Comparison of ENCODE assay signal across 21 mouse cellular contexts in genomic region chr8:9029156-9029555, GRCm38 (mm10).
A peak's percentile ranks its signal among the peaks of the same experiment; 100 is the strongest.
DNase-seq lines count a peak whose midpoint lies in the region; ATAC-seq lines count a peak whose summit lies in the region.
"Had no signal": no experiment of that assay in that cellular context is flagged by ENCODE, and none has a peak within 500 bp of the region (broad histone marks: within the 10 kb centered on the region; RNA-seq: fewer than 3 reads in every experiment).

No protein-coding gene starts in this region.

- no peaks in the 10 kb centered on the region for H3K9me3 ChIP-seq in forebrain, embryonic 16.5 days (ENCODE audit: control insufficient read depth, low read length)
- H3K9me3 ChIP-seq in forebrain, embryonic 13.5 days (replicated peaks) = no peaks in the 10 kb centered on the region
- no peaks in the 10 kb centered on the region; the same call in 1 of the 2 replicates for H3K9me3 ChIP-seq in limb, embryonic 12.5 days
- H3K9me3 ChIP-seq in limb, embryonic 10.5 days (replicated peaks) = no peaks in the 10 kb centered on the region
- no peaks in the 10 kb centered on the region for H3K9me3 ChIP-seq in limb, embryonic 13.5 days
- H3K9me3 ChIP-seq: embryonic facial prominence, embryonic 15.5 days; forebrain, embryonic 10.5 days; heart, embryonic 13.5 days; hindbrain, embryonic 15.5 days had no signal

- H3K27me3 ChIP-seq in forebrain, embryonic 16.5 days (replicated peaks; ENCODE audit: control insufficient read depth, insufficient read depth, low read length) = no peaks in the 10 kb centered on the region
- no peaks in the 10 kb centered on the region for H3K27me3 ChIP-seq in forebrain, embryonic 13.5 days
- H3K27me3 ChIP-seq in limb, embryonic 12.5 days = no peaks in the 10 kb centered on the region
- H3K27me3 ChIP-seq in limb, embryonic 10.5 days (ENCODE audit: low read depth, poor library complexity, severe bottlenecking) = no peaks in the 10 kb centered on the region
- H3K27me3 ChIP-seq in limb, embryonic 13.5 days = no peaks in the 10 kb centered on the region
- H3K27me3 ChIP-seq: CH12.LX; embryonic facial prominence, embryonic 15.5 days; heart, embryonic 13.5 days; hindbrain, embryonic 15.5 days had no signal

- WGBS in forebrain, embryonic 16.5 days = 76% methylated on average over 4 of the region's 4 CpGs
- WGBS in forebrain, embryonic 13.5 days = 84% methylated on average over 4 of the region's 4 CpGs
- 52% methylated on average over 4 of the region's 4 CpGs for WGBS in limb, embryonic 12.5 days
- 90% methylated on average over 4 of the region's 4 CpGs for WGBS in limb, embryonic 10.5 days
- WGBS in limb, embryonic 13.5 days = 52% methylated on average over 4 of the region's 4 CpGs

- no peaks in the 10 kb centered on the region for H3K4me1 ChIP-seq in forebrain, embryonic 16.5 days (replicated peaks; ENCODE audit: control insufficient read depth, insufficient read depth, low read length)
- no peaks in the 10 kb centered on the region for H3K4me1 ChIP-seq in forebrain, embryonic 13.5 days
- H3K4me1 ChIP-seq in limb, embryonic 12.5 days (replicated peaks) = peaks cover 16% of the 10 kb centered on the region
- peaks cover 24% of the 10 kb centered on the region for H3K4me1 ChIP-seq in limb, embryonic 10.5 days
- peaks cover 17% of the 10 kb centered on the region for H3K4me1 ChIP-seq in limb, embryonic 13.5 days
- H3K4me1 ChIP-seq: embryonic facial prominence, embryonic 15.5 days; heart, embryonic 13.5 days; hindbrain, embryonic 15.5 days had no signal

- H3K4me2 ChIP-seq in forebrain, embryonic 16.5 days (ENCODE audit: low read length) = no peak overlapping the region
- no peak overlapping the region for H3K4me2 ChIP-seq in forebrain, embryonic 13.5 days
- no peak overlapping the region for H3K4me2 ChIP-seq in limb, embryonic 12.5 days
- H3K4me2 ChIP-seq in limb, embryonic 13.5 days (replicated peaks) = no peak overlapping the region
- H3K4me2 ChIP-seq: embryonic facial prominence, embryonic 15.5 days; heart, embryonic 13.5 days; hindbrain, embryonic 15.5 days had no signal

- no peak for DNase-seq in limb, embryonic 10.5 days (ENCODE audit: low spot score)
- DNase-seq in embryo, embryonic 9.5 days (ENCODE audit: extremely low spot score) = no peak
- DNase-seq: adrenal gland, adult 2 months; adrenal gland, postnatal 36 days; cerebellum, adult 11-12 months; cerebellum, adult 9-10 months; cerebellum, postnatal 25 days; gastrocnemius, adult 2 months; gastrocnemius, postnatal 25 days; heart, postnatal 36 days had no signal

- ATAC-seq in forebrain, embryonic 16.5 days = 0 out of 2 replicates have a peak, but pooled peaks have one; percentile 20
- no peak; the same call in 1 of the 2 replicates for ATAC-seq in forebrain, embryonic 13.5 days
- peak; percentile 61; the same call in 1 of the 2 replicates for ATAC-seq in limb, embryonic 12.5 days (ENCODE audit: insufficient number of reproducible peaks, insufficient read depth, low FRiP score, low TSS enrichment, low read depth)
- ATAC-seq in limb, embryonic 13.5 days (ENCODE audit: low FRiP score, low read depth) = 0 out of 2 replicates have a peak, but pooled peaks have one; percentile 24
- ATAC-seq: intestine, embryonic 16.5 days had no signal

- H3K9ac ChIP-seq in forebrain, embryonic 16.5 days (replicated peaks; ENCODE audit: low read depth, low read length) = no peak overlapping the region
- no peak overlapping the region for H3K9ac ChIP-seq in forebrain, embryonic 13.5 days
- no peak overlapping the region for H3K9ac ChIP-seq in limb, embryonic 12.5 days (replicated peaks)
- no peak overlapping the region for H3K9ac ChIP-seq in limb, embryonic 13.5 days
- H3K9ac ChIP-seq: embryonic facial prominence, embryonic 15.5 days; heart, embryonic 13.5 days; hindbrain, embryonic 15.5 days had no signal

- H3K36me3 ChIP-seq in forebrain, embryonic 16.5 days (ENCODE audit: control insufficient read depth, insufficient read depth) = no peaks in the 10 kb centered on the region
- H3K36me3 ChIP-seq in forebrain, embryonic 13.5 days (ENCODE audit: poor library complexity, severe bottlenecking) = no peaks in the 10 kb centered on the region
- no peaks in the 10 kb centered on the region for H3K36me3 ChIP-seq in limb, embryonic 12.5 days
- H3K36me3 ChIP-seq in limb, embryonic 10.5 days = no peaks in the 10 kb centered on the region
- H3K36me3 ChIP-seq in limb, embryonic 13.5 days = no peaks in the 10 kb centered on the region
- H3K36me3 ChIP-seq: embryonic facial prominence, embryonic 15.5 days; forebrain, embryonic 10.5 days; heart, embryonic 13.5 days; hindbrain, embryonic 15.5 days had no signal

- H3K27ac ChIP-seq in forebrain, embryonic 16.5 days (ENCODE audit: low read length) = no peak overlapping the region
- H3K27ac ChIP-seq in forebrain, embryonic 13.5 days = no peak overlapping the region
- H3K27ac ChIP-seq in limb, embryonic 12.5 days = no peak overlapping the region
- no peak overlapping the region for H3K27ac ChIP-seq in limb, embryonic 10.5 days
- no peak overlapping the region for H3K27ac ChIP-seq in limb, embryonic 13.5 days
- H3K27ac ChIP-seq: embryonic facial prominence, embryonic 15.5 days; forebrain, embryonic 10.5 days; gastrocnemius, adult 2 months; heart, embryonic 13.5 days; hindbrain, embryonic 15.5 days had no signal

- no peak overlapping the region for H3K4me3 ChIP-seq in forebrain, embryonic 16.5 days (replicated peaks; ENCODE audit: low read length)
- no peak overlapping the region for H3K4me3 ChIP-seq in forebrain, embryonic 13.5 days
- H3K4me3 ChIP-seq in limb, embryonic 12.5 days (replicated peaks) = no peak overlapping the region
- H3K4me3 ChIP-seq in limb, embryonic 10.5 days = no peak overlapping the region
- no peak overlapping the region for H3K4me3 ChIP-seq in limb, embryonic 13.5 days
- H3K4me3 ChIP-seq: embryonic facial prominence, embryonic 15.5 days; erythroblast, embryonic 14.5 days; forebrain, embryonic 10.5 days; gastrocnemius, adult 2 months; heart, embryonic 13.5 days; hindbrain, embryonic 15.5 days had no signal
